Mouse (Mus musculus) MEL (cell line): ENCODE results near the gene Xpo6.

Source experiments
- CHD2 ChIP-seq: IDR thresholded peaks from 2 replicates; pipeline ENCODE4 v1.6.1; 2011; ENCODE audit warnings: low read length, improper control_type of control experiment
- CTCF ChIP-seq, 3 experiments: IDR thresholded peaks in 2 of 3; conservative IDR thresholded peaks in 1 of 3; 2 replicates each; pipeline ENCODE4 v1.5.1; 2011 to 2012; ENCODE audit warnings: low read length in 3 of 3, low read depth in 2 of 3, mild to moderate bottlenecking in 2 of 3, improper control_type of control experiment in 1 of 3, inconsistent platforms in 1 of 3, mixed read lengths in 1 of 3, moderate library complexity in 1 of 3; ENCODE audit not compliant: control insufficient read depth in 1 of 3, insufficient read depth in 1 of 3, poor library complexity in 1 of 3, severe bottlenecking in 1 of 3
- ELF1 ChIP-seq: IDR thresholded peaks from 2 replicates; pipeline ENCODE4 v1.6.1; 2014; ENCODE audit warnings: low read depth, mild to moderate bottlenecking, inconsistent platforms, low read length, improper control_type of control experiment, moderate library complexity
- EP300 ChIP-seq, 2 experiments: IDR thresholded peaks; 2 replicates each; pipeline ENCODE4 v1.6.1; 2011; ENCODE audit warnings: improper control_type of control experiment in 2 of 2, low read length in 2 of 2, low read depth in 1 of 2, mild to moderate bottlenecking in 1 of 2
- ETS1 ChIP-seq: IDR thresholded peaks from 2 replicates; pipeline ENCODE4 v1.6.1; 2012; ENCODE audit warnings: low read depth, mild to moderate bottlenecking, inconsistent platforms, low read length, improper control_type of control experiment, moderate library complexity
- MXI1 ChIP-seq: IDR thresholded peaks from 2 replicates; pipeline ENCODE4 v1.6.1; 2011; ENCODE audit warnings: mild to moderate bottlenecking, low read depth, low read length, improper control_type of control experiment
- POLR2A ChIP-seq, 2 experiments: IDR thresholded peaks; 2 replicates each; pipeline ENCODE4 v1.6.1; 2011 to 2012; ENCODE audit warnings: low read length in 2 of 2, mild to moderate bottlenecking in 2 of 2, control low read depth in 1 of 2, improper control_type of control experiment in 1 of 2, low read depth in 1 of 2, moderate library complexity in 1 of 2; ENCODE audit not compliant: control insufficient read depth in 1 of 2, insufficient read depth in 1 of 2, poor library complexity in 1 of 2
- SMC3 ChIP-seq: IDR thresholded peaks from 2 replicates; pipeline ENCODE4 v1.6.1; 2011; ENCODE audit warnings: low read depth, low read length, improper control_type of control experiment
- ZNF384 ChIP-seq: IDR thresholded peaks from 2 replicates; pipeline ENCODE4 v1.6.1; 2012; ENCODE audit warnings: low read depth, mild to moderate bottlenecking, inconsistent platforms, low read length, improper control_type of control experiment

DNA sequence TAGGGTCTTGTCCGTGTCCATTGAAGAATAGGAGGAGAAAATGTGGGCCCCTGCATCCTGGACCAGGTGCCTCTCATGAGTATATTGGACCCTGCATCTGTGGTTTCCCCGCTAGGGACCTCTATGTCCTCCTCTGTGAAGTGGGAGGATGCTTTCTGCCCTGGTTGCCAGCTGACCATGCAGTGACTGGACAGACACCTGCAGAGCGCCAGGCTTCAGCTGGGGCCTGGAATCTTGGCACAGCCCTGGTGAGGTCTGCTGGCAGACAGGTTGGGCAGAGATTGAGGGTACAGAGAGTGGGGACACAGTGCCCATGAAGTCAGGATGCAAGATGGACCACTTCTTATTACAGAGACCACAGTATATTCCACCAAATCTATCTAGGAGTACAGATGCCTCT, 49.7 kb upstream of the Xpo6 start:
- TF ChIP-seq ZNF384 (no peak), CTCF (IDR thresholded peaks at IDR 0.05 in 2 of 3, conservative IDR thresholded peaks at IDR 0.05 in 1 of 3; ENCODE audit: control insufficient read depth in 1 of 3, insufficient read depth in 1 of 3, low read depth in 2 of 3, low read length in 3 of 3, poor library complexity in 1 of 3, severe bottlenecking in 1 of 3) (no peak), ELF1 (no peak), EP300 (IDR thresholded peaks at IDR 0.05; ENCODE audit: low read depth in 1 of 2, low read length in 2 of 2) (no peak), MXI1 (no peak), POLR2A (IDR thresholded peaks at IDR 0.05; ENCODE audit: control insufficient read depth in 1 of 2, insufficient read depth in 1 of 2, low read depth in 1 of 2, low read length in 2 of 2, poor library complexity in 1 of 2) (no peak), SMC3 (no peak), ETS1 (no peak), CHD2 (no peak)
